Comparison of ENCODE assay signal across 8 mouse cellular contexts in the genomic region with DNA sequence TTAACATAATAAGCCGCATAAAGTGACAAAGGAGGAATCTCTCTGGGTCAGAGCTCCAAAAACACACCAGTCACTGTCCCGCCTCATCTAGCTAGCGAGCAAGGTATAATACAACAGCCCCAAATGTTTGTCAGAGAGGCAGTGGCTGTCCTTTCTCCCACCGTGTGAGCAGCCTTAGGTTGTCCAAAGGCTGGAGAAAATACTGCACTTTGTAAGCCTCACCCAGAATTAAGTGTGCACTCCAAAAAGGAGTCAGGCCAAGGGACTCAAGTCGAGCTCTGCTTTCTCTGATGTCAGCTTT.
A peak's percentile ranks its signal among the peaks of the same experiment; 100 is the strongest.
DNase-seq lines count a peak whose midpoint lies in the region; ATAC-seq and TF ChIP-seq lines count a peak whose summit lies in the region.

No protein-coding gene starts in this region.

- peak overlapping the region; percentile 48 for H3K4me2 ChIP-seq in lung, postnatal 0 days (replicated peaks; ENCODE audit: low read depth, low read length)
- peak overlapping the region; percentile 60 for H3K4me2 ChIP-seq in liver, embryonic 12.5 days
- H3K4me2 ChIP-seq in stomach, embryonic 15.5 days: peak overlapping the region; percentile 44

- DNase-seq in frontal cortex, postnatal 25 days (ENCODE audit: low spot score in 2 of 2): no peak
- no peak for DNase-seq in lung, postnatal 0 days (ENCODE audit: low spot score)
- no peak for DNase-seq in lung, postnatal 36 days
- no peak for DNase-seq in adipocyte (ENCODE audit: low spot score)
- DNase-seq in lung, postnatal 10 days: no peak

- H3K4me3 ChIP-seq in lung, postnatal 0 days (ENCODE audit: low read depth, low read length): no peak overlapping the region
- H3K4me3 ChIP-seq in liver, embryonic 12.5 days: peak overlapping the region; percentile 44
- 0 out of 2 replicates have a peak overlapping the region, but pooled peaks have one; percentile 30 for H3K4me3 ChIP-seq in stomach, embryonic 15.5 days (replicated peaks)

- TF ChIP-seq CTCF in lung, postnatal 0 days (IDR thresholded peaks at IDR 0.05): no peak

- no peaks in the 10 kb centered on the region for H3K36me3 ChIP-seq in lung, postnatal 0 days (ENCODE audit: insufficient read depth, low read length)
- no peaks in the 10 kb centered on the region for H3K36me3 ChIP-seq in liver, embryonic 12.5 days
- H3K36me3 ChIP-seq in stomach, embryonic 15.5 days: no peaks in the 10 kb centered on the region

- peak; percentile 53 for ATAC-seq in frontal cortex, adult (ENCODE audit: low TSS enrichment)
- ATAC-seq in lung, postnatal 0 days: no peak
- no peak for ATAC-seq in liver, embryonic 12.5 days
- no peak for ATAC-seq in stomach, embryonic 15.5 days (ENCODE audit: insufficient read depth, low FRiP score, low read depth)

- no peak overlapping the region for H3K9ac ChIP-seq in lung, postnatal 0 days (replicated peaks; ENCODE audit: low read depth)
- H3K9ac ChIP-seq in liver, embryonic 12.5 days: no peak overlapping the region
- no peak overlapping the region for H3K9ac ChIP-seq in stomach, embryonic 15.5 days

- H3K27me3 ChIP-seq in lung, postnatal 0 days (replicated peaks; ENCODE audit: insufficient read depth, low read length): no peaks in the 10 kb centered on the region
- no peaks in the 10 kb centered on the region for H3K27me3 ChIP-seq in liver, embryonic 12.5 days (replicated peaks)
- H3K27me3 ChIP-seq in stomach, embryonic 15.5 days (replicated peaks): no peaks in the 10 kb centered on the region

- H3K4me1 ChIP-seq in lung, postnatal 0 days (ENCODE audit: insufficient read depth, low read depth, low read length): no peaks in the 10 kb centered on the region; the same call in 1 of the 2 replicates
- H3K4me1 ChIP-seq in liver, embryonic 12.5 days: 0 out of 2 replicates have a peak, but pooled peaks cover 4% of the 10 kb centered on the region
- no peaks in the 10 kb centered on the region for H3K4me1 ChIP-seq in stomach, embryonic 15.5 days

- H3K9me3 ChIP-seq in lung, postnatal 0 days (ENCODE audit: low read length): no peaks in the 10 kb centered on the region
- H3K9me3 ChIP-seq in liver, embryonic 12.5 days (replicated peaks): no peaks in the 10 kb centered on the region
- H3K9me3 ChIP-seq in stomach, embryonic 15.5 days: no peaks in the 10 kb centered on the region

- H3K27ac ChIP-seq in lung, postnatal 0 days (ENCODE audit: low read length): no peak overlapping the region
- H3K27ac ChIP-seq in liver, embryonic 12.5 days: no peak overlapping the region
- H3K27ac ChIP-seq in stomach, embryonic 15.5 days: no peak overlapping the region

- 69% methylated on average over 5 of the region's 5 CpGs for WGBS in lung, postnatal 0 days
- 56% methylated on average over 5 of the region's 5 CpGs for WGBS in liver, embryonic 12.5 days (ENCODE audit: insufficient replicate concordance)
- 69% methylated on average over 5 of the region's 5 CpGs for WGBS in stomach, embryonic 15.5 days

- no peak for TF ChIP-seq EP300 in lung, postnatal 0 days (IDR thresholded peaks at IDR 0.05)
